Mouse (Mus musculus) brain, embryonic 14.5 days (tissue): Measurements from ENCODE around the gene Atp9a. TPM values are rescaled to one million over a fixed set of nuclear protein-coding genes. Genes with fewer than 3 reads are reported as not detected.
A peak's percentile ranks its signal among the peaks of the same experiment; 100 is the strongest.

Source experiments
- DNase-seq: peaks from one replicate; pipeline ENCODE4 v3.0.0-alpha.2; 2011; ENCODE audit warnings: low read depth
- CTCF ChIP-seq: fragments of 200-500 bp; IDR thresholded peaks from 2 replicates; pipeline ENCODE4 v1.5.1; 2012; ENCODE audit warnings: inconsistent platforms, mild to moderate bottlenecking, moderate library complexity, borderline replicate concordance; ENCODE audit not compliant: insufficient read depth, insufficient read length; ENCODE audit errors: extremely low read depth
- POLR2A ChIP-seq: fragments of 200-500 bp; IDR thresholded peaks from 2 replicates; pipeline ENCODE4 v1.6.1; 2012; ENCODE audit warnings: mild to moderate bottlenecking, inconsistent platforms, borderline replicate concordance; ENCODE audit not compliant: poor library complexity, insufficient read depth, insufficient read length, severe bottlenecking; ENCODE audit errors: extremely low read depth
- polyA plus RNA-seq: library from polyadenylated mRNA; depleted of rRNA; stranded (reverse); fragments of >200 nt; gene quantifications from 2 replicates; pipeline ENCODE4 v1.2.3, GENCODE M21; 2012

Gene Atp9a
- polyA plus RNA-seq, 1 experiment = 302 TPM

DNA sequence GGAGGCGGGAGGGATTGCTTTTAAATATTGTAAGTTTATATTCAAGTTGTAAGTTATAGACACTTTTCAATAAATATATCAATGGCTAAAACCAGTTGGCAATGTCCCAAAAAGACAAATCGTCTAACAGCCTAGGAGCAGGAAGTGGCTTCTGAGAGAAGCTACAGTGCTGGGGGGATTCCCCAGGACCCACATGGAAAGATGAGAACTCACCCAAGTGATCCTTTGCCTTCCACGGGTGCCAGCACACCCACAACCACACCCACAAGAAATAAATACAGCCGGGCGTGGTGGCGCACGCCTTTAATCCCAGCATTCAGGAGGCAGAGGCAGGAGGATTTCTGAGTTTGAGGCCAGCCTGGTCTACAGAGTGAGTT is 47.2 kb downstream of the Atp9a start:
- TF ChIP-seq CTCF (no peak), POLR2A (no peak)
- DNase-seq = no peak

DNA sequence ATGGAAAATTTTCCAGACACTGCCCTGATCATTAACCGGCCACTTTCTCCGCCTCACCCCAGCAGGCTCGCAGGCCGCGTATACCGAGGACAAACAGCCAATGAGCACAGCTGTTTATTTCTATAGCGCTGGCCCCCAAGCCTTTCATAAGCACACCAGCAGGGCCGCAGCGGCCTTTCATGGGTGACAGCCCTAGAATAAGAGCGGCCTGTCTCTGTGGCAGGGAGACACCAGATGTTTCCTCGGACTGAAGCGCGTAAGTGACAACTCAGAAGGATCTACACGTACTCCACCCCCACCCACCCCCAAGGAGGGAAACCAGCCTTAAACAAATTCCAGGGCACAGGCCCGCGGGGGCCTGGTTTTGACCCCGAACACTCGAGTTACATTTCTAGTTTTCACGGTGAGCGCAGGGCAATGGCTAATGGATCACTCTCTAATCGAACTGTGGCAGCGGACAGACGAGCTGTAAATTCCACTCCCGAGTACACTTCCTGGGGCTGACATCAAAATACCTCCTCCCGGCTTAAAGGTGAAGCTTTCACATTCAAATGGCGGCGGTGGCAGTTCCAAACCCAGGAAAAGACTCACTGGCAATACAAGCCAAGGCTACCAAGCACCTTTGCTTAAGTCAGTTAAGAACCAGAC is 47.7 kb downstream of the Atp9a start:
- DNase-seq = peak; percentile 86
- no peak for TF ChIP-seq CTCF
- no peak for TF ChIP-seq POLR2A

DNA sequence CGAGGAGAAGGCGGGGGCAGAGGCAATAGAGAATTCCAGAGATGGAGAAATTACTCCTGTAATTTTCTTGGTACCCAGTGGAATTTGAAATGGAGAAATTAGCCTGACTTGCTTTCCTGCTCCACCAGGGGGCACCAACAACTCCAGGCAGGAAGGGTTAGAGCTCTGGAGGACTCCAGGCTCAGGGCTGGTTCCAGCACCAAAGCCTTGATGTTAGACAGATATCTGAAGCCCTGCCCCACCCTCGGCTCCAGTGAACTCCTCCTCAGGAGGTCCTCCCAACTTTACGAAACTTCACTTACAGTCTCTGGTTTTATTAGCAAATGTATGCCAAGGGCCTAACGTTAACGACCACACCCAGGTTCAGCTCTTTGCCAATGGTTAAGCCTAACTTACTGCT is 50.4 kb downstream of the Atp9a start:
- TF ChIP-seq CTCF (peak; percentile 84), POLR2A (no peak)
- peak; percentile 81 for DNase-seq

DNA sequence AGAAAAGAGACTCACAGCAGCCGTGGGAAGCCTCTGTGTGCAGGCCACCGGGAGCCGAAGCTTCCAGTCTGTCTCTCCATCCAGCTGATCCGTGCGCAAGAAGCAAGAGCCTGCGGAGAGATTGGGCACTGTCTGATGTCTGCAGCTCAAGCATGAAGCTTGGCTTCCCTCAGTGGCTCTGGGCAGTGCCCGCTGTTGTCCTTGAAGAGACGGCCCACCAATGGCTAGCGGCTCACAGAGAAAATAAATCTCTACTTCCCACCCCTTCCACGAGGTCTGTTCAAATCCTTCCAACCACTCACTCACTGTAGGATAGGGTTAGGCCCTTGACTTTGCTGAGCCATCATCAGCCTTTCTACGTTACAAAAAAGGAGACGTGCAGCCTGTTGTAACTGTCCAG is 54.9 kb downstream of the Atp9a start:
- TF ChIP-seq POLR2A (no peak), CTCF (no peak)
- no peak for DNase-seq

DNA sequence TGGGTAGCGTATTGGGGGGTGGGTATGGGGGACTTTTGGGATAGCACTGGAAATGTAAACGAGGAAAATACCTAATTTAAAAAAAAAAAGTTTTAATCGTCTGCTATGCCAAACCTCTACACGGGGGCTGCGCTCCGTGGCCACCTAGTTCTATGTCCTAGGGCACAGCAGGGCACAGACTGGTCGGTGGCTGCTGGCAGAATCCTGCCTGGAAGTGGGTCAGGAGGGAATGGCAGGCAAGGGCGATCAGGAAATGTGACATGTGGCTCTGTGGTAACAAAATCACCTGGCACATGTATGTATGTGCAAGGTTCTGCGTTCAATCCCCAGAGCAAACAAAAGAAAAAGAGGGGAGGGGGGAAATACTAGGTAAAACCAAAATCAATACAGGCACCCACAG is 56.3 kb downstream of the Atp9a start:
- DNase-seq = no peak
- no peak for TF ChIP-seq CTCF
- no peak for TF ChIP-seq POLR2A

DNA sequence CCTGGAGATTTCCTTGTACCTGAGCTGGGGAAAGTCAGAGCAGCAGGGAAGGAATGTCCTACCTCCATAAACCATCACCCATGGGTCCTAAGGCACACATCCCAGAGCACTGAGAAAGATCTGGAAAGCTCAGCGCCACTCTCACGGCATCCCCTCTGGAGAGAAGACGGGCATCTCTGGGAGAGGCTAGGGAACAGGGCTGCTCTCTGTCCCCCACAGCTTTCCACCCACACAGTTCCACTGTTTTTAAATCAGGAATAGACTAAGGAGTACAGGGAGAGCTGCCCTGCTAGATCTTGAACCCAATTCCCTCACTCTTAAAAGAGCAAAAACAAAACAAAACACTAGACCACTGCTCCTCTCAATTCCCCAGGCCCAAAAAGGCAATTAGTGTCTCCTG is 57.5 kb downstream of the Atp9a start:
- no peak for DNase-seq
- no peak for TF ChIP-seq POLR2A
- TF ChIP-seq CTCF = no peak

DNA sequence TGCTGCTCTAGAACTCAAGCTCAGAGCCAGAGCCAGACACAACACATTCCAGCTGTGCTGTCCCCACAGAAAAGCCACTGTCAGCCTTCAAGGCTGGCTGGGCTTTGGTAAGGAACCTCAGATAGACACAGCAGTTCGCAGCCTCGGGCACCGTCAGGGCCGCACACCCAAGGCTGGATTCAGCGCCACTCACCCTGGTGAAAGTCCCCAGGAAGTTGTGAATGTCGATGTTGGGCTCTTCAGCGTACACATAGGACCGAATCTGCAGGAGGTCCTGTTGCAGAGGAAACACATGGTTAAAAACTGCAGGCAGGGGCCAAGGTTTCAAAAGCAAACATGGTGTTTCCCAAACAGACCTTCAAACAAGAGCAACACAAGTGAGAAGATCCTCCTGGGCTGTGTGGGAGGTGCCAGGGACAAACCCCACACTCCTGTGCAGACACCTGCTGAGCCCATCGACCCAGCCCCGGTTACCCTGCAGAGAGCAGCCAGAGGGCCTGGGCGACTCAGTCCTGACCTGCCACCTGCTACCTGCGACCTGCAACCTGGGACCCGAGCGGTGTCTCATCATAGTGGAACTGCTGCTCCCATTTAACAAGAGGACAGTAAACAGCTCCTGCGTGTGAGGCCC is 58.6 kb downstream of the Atp9a start:
- TF ChIP-seq POLR2A (no peak), CTCF (no peak)
- DNase-seq = no peak

DNA sequence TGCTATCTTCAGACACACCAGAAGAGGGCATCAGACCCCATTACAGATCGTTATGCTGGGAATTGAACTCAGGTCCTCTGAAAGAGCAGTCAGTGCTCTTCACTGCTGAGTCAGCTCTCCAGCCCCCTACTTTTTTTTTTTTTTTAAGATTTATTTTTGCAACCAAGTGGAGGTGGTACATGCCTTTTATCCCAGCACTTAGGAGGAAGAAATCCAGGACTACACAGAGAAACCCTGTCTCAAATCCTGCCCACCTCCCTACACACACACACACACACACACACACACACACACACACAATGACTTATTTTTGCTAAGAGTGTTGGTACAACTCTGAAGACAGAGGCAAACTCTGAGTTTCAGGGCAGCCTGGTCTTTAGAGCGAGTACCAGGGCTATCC is 59.5 kb downstream of the Atp9a start:
- TF ChIP-seq POLR2A = no peak
- no peak for TF ChIP-seq CTCF
- DNase-seq = no peak

- DNase-seq = no peak
- no peak for TF ChIP-seq POLR2A
- no peak for TF ChIP-seq CTCF
Observed at GRCm38 (mm10) chr2:168681531-168681930, 60.7 kb downstream of the Atp9a start.

- peak; percentile 82 for DNase-seq
- peak; percentile 34; the same call in 1 of the 2 replicates for TF ChIP-seq CTCF
- no peak for TF ChIP-seq POLR2A
Observed at GRCm38 (mm10) chr2:168679381-168680199, 62.6 kb downstream of the Atp9a start.

DNA sequence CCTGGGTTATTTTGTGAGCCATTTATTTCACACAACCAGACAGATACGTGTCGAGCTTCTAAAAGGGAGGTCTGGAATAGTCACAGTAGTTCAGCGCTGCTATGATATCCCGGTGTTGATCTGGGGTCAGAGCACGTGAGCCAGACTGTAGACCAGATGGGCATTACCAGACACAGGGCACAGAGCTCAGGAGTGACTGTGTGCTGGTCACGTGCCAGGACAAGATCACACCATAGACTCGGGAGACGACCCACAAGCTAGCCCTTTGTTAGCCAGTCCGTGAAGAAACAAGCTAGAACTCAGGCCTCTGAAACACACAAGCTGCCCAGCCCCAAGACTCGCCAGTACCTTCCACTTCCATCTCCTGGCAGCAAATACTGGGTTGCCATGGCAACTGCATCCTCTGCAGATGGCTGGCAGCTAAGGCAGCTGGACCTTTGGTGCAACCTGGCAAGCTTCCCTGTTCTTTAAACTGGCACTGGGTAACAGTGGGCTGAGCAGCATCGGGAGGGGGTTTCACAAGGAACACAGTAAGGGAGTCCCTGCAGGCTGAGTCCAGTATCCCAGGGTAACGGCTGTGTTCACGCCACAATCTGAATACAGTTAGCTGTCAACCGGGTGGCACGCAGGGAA is 63.4 kb downstream of the Atp9a start:
- peak; percentile 98 for DNase-seq
- no peak for TF ChIP-seq CTCF
- no peak for TF ChIP-seq POLR2A
